Mouse (Mus musculus) C2C12 (cell line): ENCODE results near the gene Slc16a13.

Source experiments
- CTCF ChIP-seq: IDR thresholded peaks from one replicate; pipeline ENCODE4 v1.5.1; 2011; ENCODE audit not compliant: control insufficient read depth, insufficient read depth, insufficient read length
- FOSL1 ChIP-seq: IDR thresholded peaks from one replicate; pipeline ENCODE4 v1.8.0; 2011; ENCODE audit warnings: mild to moderate bottlenecking, low read length; ENCODE audit not compliant: poor library complexity, insufficient read depth, severe bottlenecking
- MAX ChIP-seq: IDR thresholded peaks from one replicate; pipeline ENCODE4 v1.6.1; 2011; ENCODE audit warnings: mild to moderate bottlenecking, control low read depth
- MYOD1 ChIP-seq: IDR thresholded peaks from one replicate; pipeline ENCODE4 v1.6.1; 2011; ENCODE audit warnings: low read depth; ENCODE audit not compliant: control insufficient read depth, insufficient read length
- MYOG ChIP-seq: IDR thresholded peaks from one replicate; pipeline ENCODE4 v1.6.1; 2011; ENCODE audit not compliant: control insufficient read depth, insufficient read length; ENCODE audit errors: extremely low read depth
- USF1 ChIP-seq: IDR thresholded peaks from one replicate; pipeline ENCODE4 v1.6.1; 2011; ENCODE audit warnings: low read depth, mild to moderate bottlenecking, control low read depth, moderate library complexity

DNA sequence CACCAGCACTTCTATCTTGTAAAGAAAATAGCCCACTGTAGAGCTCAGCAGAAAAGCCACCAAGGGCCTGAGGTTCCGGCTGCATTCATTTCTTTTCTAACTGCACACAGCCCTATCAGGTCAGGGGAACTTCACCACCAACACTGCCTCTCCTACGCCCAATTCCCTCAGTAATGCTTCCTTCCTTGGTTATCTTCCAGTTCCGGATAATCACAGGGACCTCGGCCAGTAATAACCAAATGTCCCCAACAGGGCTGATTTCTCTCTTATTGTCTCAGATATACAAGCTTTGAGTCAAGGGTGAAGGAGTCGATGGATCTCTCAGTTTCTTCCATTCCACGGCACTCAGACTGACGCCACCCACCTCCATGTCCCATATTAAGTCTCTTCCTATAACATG, 13.6 kb downstream of the Slc16a13 start:
- TF ChIP-seq MAX: no peak
- TF ChIP-seq CTCF: no peak
- no peak for TF ChIP-seq USF1
- no peak for TF ChIP-seq MYOD1
- TF ChIP-seq FOSL1: no peak
- TF ChIP-seq MYOG: no peak
